Mouse (Mus musculus) ES-E14 (cell line): ENCODE measurements around the gene Grip1. TPM values are rescaled to one million over a fixed set of nuclear protein-coding genes. Genes with fewer than 3 reads are reported as not detected.

Source experiments
- DNase-seq: peaks from one replicate; pipeline ENCODE4 v3.0.0-alpha.2; 2013; ENCODE audit warnings: low read depth, low spot score
- H3K27ac ChIP-seq: 2 replicates; pipeline ENCODE4 v1.5.1; 2012; ENCODE audit warnings: low read depth, mild to moderate bottlenecking, low read length, moderate library complexity, mixed read lengths; ENCODE audit not compliant: poor library complexity, insufficient read depth, severe bottlenecking
- H3K36me3 ChIP-seq: 2 replicates; pipeline ENCODE4 v1.6.1; 2012; ENCODE audit warnings: mild to moderate bottlenecking, low read length, moderate library complexity, mixed read lengths; ENCODE audit not compliant: control insufficient read depth, poor library complexity, insufficient read depth, severe bottlenecking
- H3K4me1 ChIP-seq, 2 experiments: fragments of 150-350 bp in 1 of 2; sonication (generic) in 1 of 2; 2 replicates each; pipeline ENCODE4 v1.6.1; 2012; ENCODE audit warnings: low read length in 2 of 2, mild to moderate bottlenecking in 1 of 2, mixed read lengths in 1 of 2; ENCODE audit not compliant: control insufficient read depth in 2 of 2, insufficient read depth in 2 of 2, poor library complexity in 1 of 2
- H3K4me3 ChIP-seq, 2 experiments: fragments of 150-350 bp in 1 of 2; sonication (generic) in 1 of 2; 2 replicates each; pipeline ENCODE4 v1.5.1; 2012; ENCODE audit warnings: low read length in 2 of 2, low read depth in 1 of 2, mild to moderate bottlenecking in 1 of 2, mixed read lengths in 1 of 2; ENCODE audit not compliant: insufficient read depth in 1 of 2, poor library complexity in 1 of 2, severe bottlenecking in 1 of 2
- H3K9ac ChIP-seq: 2 replicates; pipeline ENCODE4 v1.6.1; 2012; ENCODE audit warnings: low read depth, mild to moderate bottlenecking, low read length, mixed read lengths; ENCODE audit not compliant: poor library complexity, insufficient read depth, severe bottlenecking
- H3K9me3 ChIP-seq: fragments of 150-350 bp; sonication (generic); 2 replicates; pipeline ENCODE4 v1.6.1; 2012; ENCODE audit warnings: low read depth, mild to moderate bottlenecking, low read length; ENCODE audit not compliant: control insufficient read depth, insufficient read depth
- CHD2 ChIP-seq: IDR thresholded peaks from 2 replicates; pipeline ENCODE4 v1.6.1; 2014; ENCODE audit warnings: mild to moderate bottlenecking, low read depth, low read length, inconsistent platforms
- HCFC1 ChIP-seq: IDR thresholded peaks from 2 replicates; pipeline ENCODE4 v1.6.1; 2012; ENCODE audit warnings: low read length, inconsistent platforms, borderline replicate concordance; ENCODE audit not compliant: insufficient read depth
- MAFK ChIP-seq: IDR thresholded peaks from 2 replicates; pipeline ENCODE4 v1.6.1; 2014; ENCODE audit warnings: mild to moderate bottlenecking, low read depth, low read length, inconsistent platforms; ENCODE audit not compliant: insufficient read depth
- ZC3H11A ChIP-seq: IDR thresholded peaks from 2 replicates; pipeline ENCODE4 v1.6.1; 2012; ENCODE audit warnings: low read depth, mild to moderate bottlenecking, inconsistent platforms, low read length, borderline replicate concordance
- ZNF384 ChIP-seq: IDR thresholded peaks from 2 replicates; pipeline ENCODE4 v1.6.1; 2012; ENCODE audit warnings: low read depth, low read length, inconsistent platforms
- in situ Hi-C, 2 experiments: fragments of 600-800 bp; cut with MboI; formaldehyde crosslinking; loops; one replicate each; pipeline ENCODE4 v1.15.1; 2025; ENCODE audit warnings: low sequenced_read_pairs in 2 of 2, inconsistent platforms in 1 of 2; ENCODE audit not compliant: unreplicated experiment in 2 of 2
- total RNA-seq: library from RNA; depleted of rRNA; stranded (reverse); fragments of 300-350 nt; gene quantifications from 2 replicates; pipeline ENCODE4 v1.2.3, GENCODE M21; 2012

Gene Grip1
- total RNA-seq, 1 experiment, result 4.2 TPM

DNA sequence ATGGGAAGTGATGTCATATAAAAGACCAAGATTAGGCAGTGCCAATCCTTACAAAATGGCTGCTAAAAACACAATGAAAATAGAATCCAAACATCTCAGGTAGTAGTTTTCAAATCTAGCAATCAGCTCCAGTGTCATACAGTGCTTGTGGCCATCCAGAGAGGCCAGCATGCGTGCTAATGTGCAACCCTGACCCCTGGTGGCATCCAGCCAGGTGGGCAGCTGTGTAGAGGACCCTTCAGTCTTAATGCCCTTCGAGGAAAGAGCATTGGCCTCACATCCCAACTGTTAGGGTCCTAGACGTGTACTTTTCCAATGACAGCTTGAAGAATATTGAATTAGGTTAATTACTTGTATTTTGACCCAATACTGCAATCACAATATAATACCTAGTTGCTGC, 624.2 kb downstream of the Grip1 start:
- H3K27ac ChIP-seq, result no peak overlapping the region
- H3K4me1 ChIP-seq, result no peaks in the 10 kb centered on the region
- H3K4me3 ChIP-seq, result no peak overlapping the region
- in situ Hi-C loops, result no loop called here
- H3K36me3 ChIP-seq, result no peaks in the 10 kb centered on the region
- TF ChIP-seq CHD2, result no peak
- H3K9me3 ChIP-seq, result no peaks in the 10 kb centered on the region
- no peak for DNase-seq
- no peak overlapping the region for H3K9ac ChIP-seq

DNA sequence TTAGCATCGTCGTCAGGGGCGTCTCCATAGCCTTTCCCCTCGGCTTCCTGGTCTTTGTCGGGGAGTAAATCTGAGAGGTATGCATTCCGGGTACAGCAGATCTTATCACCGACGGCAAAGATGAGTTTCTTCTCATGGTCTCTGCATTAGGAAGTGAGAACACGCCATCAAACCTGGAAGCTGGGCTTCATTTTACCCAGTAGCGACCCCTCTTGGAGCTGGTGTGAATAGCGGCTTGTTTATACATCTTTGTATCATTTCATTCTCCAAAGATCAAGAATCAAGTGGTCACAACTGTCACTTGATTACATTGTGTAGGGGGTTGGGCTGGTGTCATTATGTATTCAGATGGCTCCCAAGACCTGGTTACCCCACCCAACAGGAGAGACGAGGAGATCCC, 638.9 kb downstream of the Grip1 start:
- Histone ChIP-seq H3K9ac (no peak overlapping the region), H3K4me1 (peaks cover 3 to 5% of the 10 kb centered on the region in 2 experiments; a peak in 1 of 4 replicates), H3K27ac (no peak overlapping the region), H3K4me3 (no peak overlapping the region), H3K36me3 (peaks cover 42% of the 10 kb centered on the region), H3K9me3 (no peaks in the 10 kb centered on the region)
- in situ Hi-C loops, result no loop called here
- TF ChIP-seq CHD2 (no peak), HCFC1 (no peak), ZC3H11A (no peak), MAFK (no peak), ZNF384 (no peak)
- DNase-seq, result peak; percentile 51

DNA sequence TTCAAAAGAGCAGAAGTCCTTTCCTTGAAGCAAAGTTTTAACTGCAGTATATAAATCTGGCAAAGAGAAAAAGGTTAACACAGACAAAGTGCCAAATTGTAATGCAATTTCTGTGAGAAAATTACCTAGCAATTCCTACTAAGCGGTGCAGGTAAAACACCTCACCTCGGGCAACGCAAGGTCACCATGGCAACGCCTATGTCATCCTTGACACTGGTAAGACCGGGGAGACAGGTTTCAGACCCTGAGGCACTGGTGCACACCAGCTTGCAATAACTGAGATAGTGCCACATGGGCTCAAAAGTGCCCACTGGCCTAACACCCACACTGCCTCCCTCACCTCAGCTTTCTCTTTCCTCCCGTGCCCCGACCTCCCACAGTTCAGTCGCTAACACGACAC, 641.5 kb downstream of the Grip1 start:
- H3K4me3 ChIP-seq, result no peak overlapping the region
- peaks cover 31% of the 10 kb centered on the region for H3K36me3 ChIP-seq
- no peak for DNase-seq
- H3K9ac ChIP-seq, result no peak overlapping the region
- H3K27ac ChIP-seq, result no peak overlapping the region
- no peaks in the 10 kb centered on the region for H3K9me3 ChIP-seq
- in situ Hi-C loops, result no loop called here
- H3K4me1 ChIP-seq, result peaks cover 3 to 5% of the 10 kb centered on the region in 2 experiments; a peak in 1 of 4 replicates
- no peak for TF ChIP-seq MAFK
- no peak for TF ChIP-seq HCFC1
- no peak for TF ChIP-seq ZC3H11A
- TF ChIP-seq CHD2, result no peak
- TF ChIP-seq ZNF384, result no peak

DNA sequence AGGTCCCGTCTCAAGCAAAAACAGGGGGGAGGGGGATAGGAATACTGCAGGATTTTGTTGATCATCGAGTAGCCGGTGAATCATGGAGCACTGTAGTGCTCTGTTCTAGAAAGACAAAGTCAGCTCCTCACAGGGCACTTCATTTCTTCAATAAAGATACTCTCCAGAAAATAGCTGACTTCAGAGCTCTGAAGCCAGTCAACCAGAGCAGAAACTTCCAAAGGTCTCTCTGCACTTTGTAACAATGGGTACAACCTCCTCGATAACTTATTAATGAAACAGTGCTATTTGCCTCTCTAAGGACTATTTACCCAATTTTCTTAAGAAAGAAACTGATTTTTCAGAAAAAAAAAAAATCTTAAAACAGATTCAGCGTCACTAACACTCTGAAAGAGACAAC, 642.1 kb downstream of the Grip1 start:
- no peak overlapping the region for H3K4me3 ChIP-seq
- TF ChIP-seq HCFC1 (no peak), CHD2 (no peak), MAFK (no peak), ZC3H11A (no peak)
- peaks cover 31% of the 10 kb centered on the region for H3K36me3 ChIP-seq

GRCm38 (mm10) chr10:120097564-120097963, 643.9 kb downstream of the Grip1 start:
- in situ Hi-C loops, result no loop called here

More for the DNA sequence above, 642.1 kb downstream of the Grip1 start:
- Histone ChIP-seq H3K27ac (no peak overlapping the region), H3K9ac (no peak overlapping the region), H3K9me3 (no peaks in the 10 kb centered on the region), H3K4me1 (peaks cover 5 to 6% of the 10 kb centered on the region in 2 experiments; a peak in 2 of 4 replicates)
- no peak for DNase-seq
- in situ Hi-C loops, result no loop called here

More at GRCm38 (mm10) chr10:120097564-120097963, 643.9 kb downstream of the Grip1 start:
- H3K4me1 ChIP-seq, result peaks cover 2 to 4% of the 10 kb centered on the region in 2 experiments; a peak in 1 of 4 replicates
- no peak overlapping the region for H3K9ac ChIP-seq
- no peaks in the 10 kb centered on the region for H3K9me3 ChIP-seq
- no peak for DNase-seq
- TF ChIP-seq CHD2 (no peak), ZC3H11A (no peak), MAFK (no peak), ZNF384 (no peak), HCFC1 (no peak)
- no peak overlapping the region for H3K27ac ChIP-seq
- H3K4me3 ChIP-seq, result no peak overlapping the region
- H3K36me3 ChIP-seq, result peaks cover 24% of the 10 kb centered on the region
